Mouse (Mus musculus): ENCODE measurements at regions not wholly inside any gene's neighbourhood (a gene's known extent, or its start where the extent isn't known, plus 50 kb on each side); places are given as distances from the start of the nearest gene placed in this dataset.
A peak's percentile ranks its signal among the peaks of the same experiment; 100 is the strongest.

DNA sequence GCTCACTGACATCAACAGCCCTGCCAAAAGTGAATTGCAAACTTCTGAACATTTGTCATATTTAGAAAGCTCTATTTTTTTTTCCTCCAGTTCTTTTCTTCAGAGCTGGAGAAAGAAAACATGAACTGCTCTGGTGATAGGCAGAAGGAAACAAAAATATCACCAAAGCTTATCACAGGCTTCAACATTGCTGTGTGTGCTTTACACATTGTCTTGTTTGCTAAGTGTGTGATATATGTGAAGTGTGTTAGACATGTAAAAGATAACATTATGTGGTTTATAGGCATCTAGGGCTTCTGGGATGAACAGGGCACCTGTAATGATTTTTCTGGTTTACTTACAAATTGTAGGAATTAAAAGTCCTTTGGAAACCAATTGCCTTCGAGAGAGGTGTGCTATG, 229.8 kb upstream of the Nrip1 start:
- peak; percentile 21 for ATAC-seq (replicated peaks; ENCODE audit: poor library complexity)

DNA sequence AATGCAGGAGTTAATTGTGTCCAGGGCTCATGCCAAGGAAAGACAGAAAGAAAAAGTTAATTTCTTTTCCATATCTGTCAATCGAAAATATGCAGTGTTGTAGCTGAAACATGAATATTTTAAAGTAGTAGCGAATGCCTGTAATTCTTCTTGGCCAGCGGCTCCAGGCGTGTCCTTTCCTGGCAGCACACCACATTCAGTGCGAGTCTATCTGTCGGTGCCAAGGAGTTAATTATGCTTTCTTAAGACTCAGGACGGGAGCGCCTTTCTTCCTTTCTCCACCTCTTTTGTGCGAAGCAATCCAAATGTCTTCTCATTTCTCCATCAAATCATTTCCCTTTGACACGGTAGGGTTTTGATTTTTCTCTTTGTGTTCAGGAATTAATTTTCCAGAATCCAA, 226.5 kb upstream of the Nrip1 start:
- no peak for ATAC-seq (replicated peaks; ENCODE audit: poor library complexity)

DNA sequence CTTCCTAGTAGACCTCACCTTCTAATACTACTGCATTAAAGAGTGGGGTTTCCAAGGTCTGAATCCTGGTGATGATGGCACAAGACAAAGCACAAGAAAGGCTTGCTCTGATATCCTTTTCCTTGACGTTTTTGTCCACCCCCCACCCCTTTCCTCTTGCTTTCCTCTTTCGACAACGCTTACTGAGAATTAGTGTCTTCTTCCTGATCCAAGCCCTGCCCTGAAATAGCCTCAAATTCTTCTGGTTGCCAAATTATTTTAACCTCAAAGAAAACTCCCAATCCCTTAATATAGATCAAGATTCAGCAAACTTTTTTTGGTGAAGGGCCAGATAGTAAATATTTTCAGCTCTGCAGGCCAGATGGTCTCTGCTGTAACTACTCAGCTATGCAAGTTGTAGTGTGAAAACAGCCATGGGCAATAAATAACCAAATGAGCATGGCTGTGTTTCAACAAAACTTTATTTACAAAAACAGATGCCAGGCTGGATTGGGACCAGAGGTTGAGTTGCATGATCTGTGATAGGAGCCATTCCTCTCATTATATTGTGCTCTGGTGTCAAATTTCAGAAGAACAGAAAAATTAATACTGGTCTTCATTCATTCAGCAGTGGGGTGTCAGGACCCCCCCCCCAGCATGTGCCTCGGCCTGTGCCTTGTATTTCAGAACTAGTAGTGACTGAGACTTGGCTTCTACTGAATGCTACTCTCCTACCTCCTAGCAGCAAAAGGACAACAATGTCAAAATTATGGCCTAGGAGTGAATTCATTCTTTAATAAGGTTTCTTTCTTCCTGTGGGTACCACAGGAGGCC, 218.5 kb upstream of the Nrip1 start:
- ATAC-seq (replicated peaks; ENCODE audit: poor library complexity), result no peak

DNA sequence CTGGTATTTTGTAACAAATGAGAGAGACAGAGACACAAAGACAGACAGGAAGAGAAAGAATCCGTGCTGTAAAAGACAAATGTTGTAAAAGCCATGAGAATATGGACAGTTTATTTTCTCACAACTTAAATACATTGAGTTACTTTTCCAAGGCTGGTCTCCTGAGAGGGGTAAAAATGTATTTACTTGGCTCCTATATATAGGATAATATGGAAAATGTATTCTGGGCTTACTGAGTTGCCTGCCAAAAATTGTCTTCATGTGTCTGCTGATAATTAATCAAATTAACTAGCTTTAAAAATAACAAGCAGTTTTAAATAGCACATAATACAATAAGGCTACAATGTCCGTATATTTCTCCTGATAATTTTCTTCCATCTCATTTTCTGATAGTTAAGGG, 216.2 kb upstream of the Nrip1 start:
- no peak for ATAC-seq (replicated peaks; ENCODE audit: poor library complexity)

DNA sequence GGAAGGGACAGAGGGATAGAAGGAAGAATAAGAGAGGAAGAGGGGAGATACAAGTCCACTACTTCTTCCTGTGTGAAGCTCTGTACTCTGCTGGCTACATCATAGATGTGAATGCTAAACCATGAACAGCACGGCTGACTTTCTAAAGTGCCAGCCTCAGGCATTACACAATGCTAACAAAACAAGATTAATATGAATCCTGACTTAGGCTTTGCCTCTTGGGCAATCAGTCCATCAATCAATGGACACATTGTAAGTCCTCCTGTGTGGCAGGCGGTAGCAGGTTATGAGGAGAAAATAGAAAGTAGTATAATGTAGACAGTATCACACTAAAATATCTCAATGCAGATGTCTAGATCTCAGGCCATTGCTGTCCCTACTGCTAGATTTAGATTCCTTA, 203.6 kb upstream of the Nrip1 start:
- ATAC-seq (replicated peaks; ENCODE audit: poor library complexity), result no peak

DNA sequence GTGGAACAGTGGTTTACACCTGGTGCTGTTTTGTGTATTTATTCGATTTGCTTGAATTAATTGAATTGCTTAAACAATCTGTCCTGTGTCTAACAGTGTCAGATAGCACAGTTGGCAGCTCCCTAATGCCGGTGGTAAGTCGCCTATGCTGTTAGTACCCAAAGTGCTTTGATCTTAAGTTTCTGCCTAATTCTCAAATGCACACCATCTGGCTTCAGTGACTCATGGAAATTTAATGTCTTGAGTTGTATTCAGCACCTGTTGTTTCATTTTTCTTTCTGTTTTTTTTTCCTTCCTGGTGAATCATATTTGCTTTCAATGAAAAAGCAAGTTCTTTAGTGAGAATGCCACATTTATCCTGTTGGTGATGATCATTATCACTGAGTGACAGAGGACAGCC, 201.7 kb upstream of the Nrip1 start:
- ATAC-seq (replicated peaks; ENCODE audit: poor library complexity), result no peak

DNA sequence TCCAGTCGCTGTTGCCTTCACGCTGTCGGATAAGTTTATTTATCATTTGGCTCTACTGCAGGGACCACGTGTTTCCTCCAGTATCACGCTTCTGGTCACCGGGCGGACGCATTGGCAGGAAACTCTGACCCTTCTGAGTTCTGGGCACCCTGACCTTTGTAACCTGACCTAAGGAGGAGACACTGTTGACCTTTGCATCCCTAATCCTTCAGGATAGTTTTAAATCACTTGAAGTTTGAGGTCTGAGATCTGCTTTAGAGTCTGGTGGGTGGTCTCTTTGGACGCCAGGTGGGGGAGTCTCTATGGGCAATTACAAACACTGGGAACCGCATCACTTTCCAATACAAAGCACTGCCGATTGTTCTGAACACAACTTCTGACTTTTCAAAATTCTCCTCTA, 192.6 kb upstream of the Nrip1 start:
- no peak for ATAC-seq (replicated peaks; ENCODE audit: poor library complexity)

DNA sequence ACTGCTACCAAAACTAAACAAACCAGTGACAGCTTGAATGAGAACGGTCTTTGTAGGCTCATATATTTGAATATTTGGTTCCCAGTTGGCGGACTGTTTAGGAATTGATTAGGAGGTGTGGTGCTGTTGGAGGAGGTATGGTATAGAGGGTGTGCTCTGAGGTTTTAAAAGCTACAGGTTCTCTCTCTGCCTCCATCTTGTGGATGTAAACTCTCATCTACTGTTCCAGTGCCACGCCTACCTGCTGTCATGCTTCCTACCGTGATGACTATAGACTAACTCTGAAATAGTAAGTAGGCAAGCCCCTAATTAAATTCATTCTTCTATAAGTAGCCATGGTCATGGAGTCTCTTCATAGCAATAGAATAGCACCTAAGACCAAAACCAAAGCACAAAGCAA, 181.2 kb upstream of the Nrip1 start:
- ATAC-seq (replicated peaks; ENCODE audit: poor library complexity), result peak; percentile 68; the same call in 1 of the 2 replicates

DNA sequence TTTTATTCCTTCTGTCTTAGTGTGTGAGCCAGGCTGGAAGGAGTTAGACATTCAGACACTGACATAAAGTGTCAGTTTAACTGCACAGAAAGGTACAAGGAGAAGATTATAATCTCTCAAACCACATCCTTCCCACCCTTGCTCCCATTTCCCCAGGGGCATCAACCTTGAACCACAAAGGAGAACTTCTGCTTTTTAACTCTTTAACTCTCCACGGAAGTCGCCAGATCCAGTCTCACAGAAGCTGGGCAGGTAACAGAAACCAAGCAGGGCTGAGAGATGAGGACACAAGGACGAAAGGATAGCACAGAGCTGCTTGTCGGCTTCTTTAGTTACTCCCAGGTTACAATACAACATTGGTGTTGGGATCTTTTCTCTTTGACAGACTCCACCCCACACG, 176.0 kb upstream of the Nrip1 start:
- ATAC-seq (replicated peaks; ENCODE audit: poor library complexity), result peak; percentile 95

DNA sequence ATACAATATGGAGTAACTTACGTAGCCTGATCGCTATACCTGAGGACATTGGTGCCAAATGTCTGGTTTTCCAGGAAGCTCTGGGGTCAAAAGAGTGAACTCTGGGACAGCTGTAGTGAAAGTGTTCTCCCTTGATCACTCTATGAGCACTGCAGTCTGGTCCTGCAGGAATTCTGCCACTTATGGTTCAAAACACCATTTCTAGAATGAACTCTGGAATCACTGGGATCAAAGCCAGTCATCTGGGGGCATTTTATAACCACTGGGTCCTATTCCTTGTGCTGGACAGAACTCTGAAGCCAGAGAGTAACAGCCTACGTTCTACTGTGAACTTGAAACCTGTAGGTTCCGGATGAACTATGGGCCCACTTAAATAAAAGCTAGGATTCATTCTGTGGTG, 173.5 kb upstream of the Nrip1 start:
- no peak for ATAC-seq (replicated peaks; ENCODE audit: poor library complexity)

DNA sequence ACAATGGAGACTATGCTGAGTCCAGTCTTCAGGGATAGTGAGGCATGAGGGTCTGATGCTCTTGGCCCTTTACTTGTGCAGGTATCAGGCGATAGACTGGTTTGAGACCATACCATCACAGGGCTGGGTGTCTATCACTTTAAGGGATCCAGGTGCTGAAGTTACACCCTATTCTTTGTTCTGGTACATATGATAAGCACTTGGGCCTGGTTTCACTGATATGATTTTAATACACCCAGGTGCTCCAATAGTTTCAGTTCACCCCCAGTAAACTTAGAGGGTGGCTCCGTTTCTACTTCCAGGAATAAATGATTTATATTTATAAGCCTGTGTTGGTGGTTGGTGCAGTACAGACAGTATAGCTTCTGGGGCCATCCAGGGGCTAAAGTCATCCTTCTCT, 173.0 kb upstream of the Nrip1 start:
- no peak for ATAC-seq (replicated peaks; ENCODE audit: poor library complexity)

DNA sequence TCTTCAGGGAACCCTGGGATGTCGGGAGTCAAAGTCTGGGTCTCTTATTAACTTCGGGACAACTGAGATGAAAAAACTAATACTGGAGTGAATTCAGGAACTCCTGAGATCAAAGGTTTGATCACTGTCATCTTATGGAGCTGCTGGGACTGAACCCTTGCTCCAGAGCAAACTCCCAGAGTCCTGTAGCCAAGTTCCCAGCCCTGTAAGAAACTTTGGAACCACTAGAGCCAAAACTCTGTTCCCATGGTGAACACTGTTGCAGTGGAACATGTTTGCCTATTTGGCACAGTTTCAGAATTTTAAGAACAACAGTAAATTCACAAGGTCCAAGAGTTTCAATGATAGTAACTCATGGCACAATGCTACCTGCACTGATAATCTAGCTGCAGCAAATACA, 172.3 kb upstream of the Nrip1 start:
- no peak for ATAC-seq (replicated peaks; ENCODE audit: poor library complexity)

DNA sequence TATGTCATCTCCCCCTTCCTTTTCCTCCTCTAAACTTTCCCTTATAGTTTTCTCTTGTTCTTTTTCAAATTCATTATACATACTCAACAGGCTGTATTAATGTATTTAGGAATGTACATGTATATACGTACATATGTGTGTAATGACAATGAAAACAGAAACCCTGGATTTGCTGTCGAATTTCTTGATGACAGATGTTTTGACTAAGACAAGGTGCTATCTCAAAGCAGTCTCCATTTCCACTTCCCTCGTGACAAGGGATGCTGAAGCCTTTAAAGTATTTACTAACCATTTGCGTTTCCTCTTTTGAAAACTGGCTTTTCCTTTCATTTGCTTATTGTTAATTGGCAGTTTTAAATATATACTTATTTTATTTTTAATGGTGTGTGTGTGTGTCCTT, 171.3 kb upstream of the Nrip1 start:
- ATAC-seq (replicated peaks; ENCODE audit: poor library complexity), result no peak

DNA sequence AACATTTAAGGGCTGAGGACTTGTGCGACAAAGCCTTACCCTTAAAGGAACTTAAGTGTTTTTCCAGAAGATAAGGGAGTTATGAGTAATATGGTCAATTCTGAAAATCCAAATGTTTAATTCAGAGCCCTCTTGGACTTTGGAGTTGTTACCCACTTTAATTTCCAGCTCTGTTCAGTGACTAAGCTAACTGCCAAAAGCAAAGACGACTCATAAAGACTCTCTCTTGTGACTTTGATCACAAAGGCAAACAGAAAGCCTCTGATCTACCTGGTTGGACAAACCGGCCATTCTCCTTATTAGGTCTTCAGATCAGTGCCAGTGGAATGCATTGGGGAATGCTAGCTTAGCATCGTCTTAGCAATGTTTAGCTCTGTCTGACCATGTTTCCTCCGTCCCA, 167.3 kb upstream of the Nrip1 start:
- no peak for ATAC-seq (replicated peaks; ENCODE audit: poor library complexity)

DNA sequence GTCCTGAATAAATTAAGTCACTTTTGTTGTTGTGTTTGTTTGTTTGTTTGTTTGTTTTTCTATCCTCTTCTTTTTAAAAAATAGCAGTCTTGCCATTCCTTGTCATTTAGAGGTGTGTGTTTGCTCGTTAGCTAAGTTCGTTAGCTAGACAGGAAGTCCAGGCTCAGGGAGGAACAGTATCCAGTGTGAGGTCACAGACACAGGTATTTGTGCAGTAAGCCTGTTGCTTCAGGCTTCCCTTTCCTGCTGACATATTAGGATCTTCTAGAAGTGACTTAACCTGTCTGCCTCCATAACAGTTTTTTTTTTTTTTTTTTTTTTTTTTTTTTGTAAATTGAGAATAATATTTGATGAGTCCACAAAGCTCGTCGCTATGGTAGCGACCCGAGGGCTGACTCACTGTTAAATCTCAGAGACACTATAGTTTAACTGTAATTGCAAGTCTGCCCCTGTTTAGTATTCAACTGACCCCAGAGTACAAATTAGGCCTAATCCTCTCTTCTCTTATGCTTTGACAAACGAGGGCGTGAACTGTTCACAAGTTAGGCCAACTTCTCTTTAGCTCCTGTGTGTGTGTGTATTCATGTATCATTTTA, 166.8 kb upstream of the Nrip1 start:
- peak; percentile 40 for ATAC-seq (replicated peaks; ENCODE audit: poor library complexity)

DNA sequence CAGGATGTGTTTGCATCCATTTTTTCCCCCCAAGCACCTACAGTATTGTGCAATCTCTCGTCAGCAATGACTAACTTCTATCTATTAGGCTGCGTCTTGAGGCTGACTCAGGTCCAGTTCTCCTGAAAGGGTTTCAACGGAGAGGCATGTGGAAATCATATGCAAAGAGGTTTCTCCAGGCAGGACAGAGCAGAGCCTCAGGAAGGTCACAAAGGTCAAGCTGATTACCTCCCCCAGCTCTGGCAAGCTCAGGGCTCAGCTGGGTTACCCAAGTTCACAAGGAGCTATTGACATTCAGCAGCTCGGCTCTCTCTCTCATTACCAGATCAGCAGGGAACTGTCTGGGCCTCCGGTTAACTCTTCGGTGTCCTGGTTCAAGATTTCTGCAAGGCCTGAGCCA, 166.0 kb upstream of the Nrip1 start:
- ATAC-seq (replicated peaks; ENCODE audit: poor library complexity), result peak; percentile 59

DNA sequence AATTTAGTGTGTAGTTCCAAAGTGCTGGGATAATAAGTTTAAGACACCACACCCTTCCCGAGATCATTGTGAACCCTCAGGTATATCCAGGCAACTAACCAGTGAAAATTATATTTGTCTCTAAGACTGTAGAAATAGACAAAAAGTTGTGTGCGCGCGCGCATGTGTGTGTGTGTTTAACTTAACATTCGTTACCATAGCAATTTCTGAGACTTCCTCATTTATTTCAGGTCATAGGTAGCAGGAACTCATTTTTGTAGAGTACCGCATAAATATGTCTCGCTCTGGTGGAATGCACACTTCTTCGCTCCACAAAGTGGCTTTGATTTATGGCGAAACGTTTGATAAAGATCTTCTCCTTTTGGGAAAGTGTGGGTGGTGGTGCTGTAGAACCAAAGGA, 164.2 kb upstream of the Nrip1 start:
- peak; percentile 70 for ATAC-seq (replicated peaks; ENCODE audit: poor library complexity)

DNA sequence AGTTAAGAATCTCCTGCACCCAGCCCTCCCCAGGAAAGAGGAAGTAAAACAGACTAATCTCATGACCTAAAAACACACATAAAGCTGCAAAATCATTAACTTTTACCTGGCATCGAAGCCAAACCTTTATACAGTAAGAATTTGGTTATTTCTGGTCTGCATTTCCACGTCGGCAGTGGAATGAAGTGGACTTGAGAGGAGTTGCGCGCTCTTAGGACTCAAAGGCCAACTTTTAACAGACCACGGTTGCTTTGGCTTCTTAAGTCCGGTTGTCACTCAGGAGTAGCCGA, 159.2 kb upstream of the Nrip1 start:
- ATAC-seq (replicated peaks; ENCODE audit: poor library complexity), result peak; percentile 82

DNA sequence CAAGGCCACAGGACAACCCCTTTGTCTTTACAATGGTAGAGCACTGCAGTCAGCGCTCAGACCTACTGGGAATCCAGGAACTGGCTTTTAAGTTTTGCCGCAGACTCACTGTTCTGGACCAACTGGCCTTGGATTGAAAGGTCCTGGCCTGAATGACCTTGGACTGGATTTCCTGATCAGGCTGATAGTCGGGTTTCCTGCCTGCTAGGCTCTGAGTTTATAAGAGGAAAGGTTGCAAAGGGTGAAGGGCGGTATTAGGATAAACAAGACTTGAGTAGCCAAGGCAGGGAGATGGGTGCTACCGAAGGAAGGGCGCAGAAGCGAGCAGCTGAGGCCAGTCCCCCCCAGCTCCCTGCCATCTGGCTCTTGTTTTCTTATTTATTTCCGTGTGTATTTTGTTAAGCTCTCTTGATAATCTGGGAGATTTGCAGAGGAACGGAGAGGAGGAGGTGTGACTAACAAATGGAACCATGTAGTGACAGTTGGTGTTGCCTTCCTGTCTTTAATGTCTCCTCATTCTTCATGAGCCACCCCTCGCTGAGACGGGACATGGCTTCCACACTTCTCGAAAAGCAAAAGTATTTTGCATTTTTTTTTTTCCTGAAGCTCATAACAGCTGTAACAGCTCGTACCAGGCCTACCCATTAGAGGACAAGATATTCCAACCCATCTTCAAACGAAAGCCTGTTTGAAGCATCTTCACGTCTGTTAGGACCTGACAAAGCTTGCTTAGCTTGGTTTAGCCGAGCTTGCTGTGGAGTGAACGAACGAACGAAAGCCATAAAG, 158.7 kb upstream of the Nrip1 start:
- ATAC-seq (replicated peaks; ENCODE audit: poor library complexity), result peak; percentile 29

DNA sequence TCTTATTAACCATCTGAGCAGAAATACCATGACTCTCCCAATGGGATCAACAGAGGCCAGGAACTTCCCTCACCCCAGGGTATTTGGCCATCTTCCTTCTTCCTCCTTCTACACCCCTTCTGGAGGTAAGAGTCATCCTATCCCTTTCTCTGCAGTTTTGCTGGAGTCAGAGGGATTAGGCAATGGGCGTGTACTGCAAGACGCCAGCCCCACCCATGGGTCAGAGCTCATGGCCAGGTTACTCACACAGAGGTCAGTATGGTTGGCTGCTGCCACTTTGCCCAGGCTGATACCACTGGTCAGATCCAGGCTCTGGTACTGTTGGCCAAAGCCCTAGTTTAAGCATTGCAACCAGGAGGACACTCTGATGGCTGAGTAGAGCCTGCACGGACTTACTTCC, 157.3 kb upstream of the Nrip1 start:
- ATAC-seq (replicated peaks; ENCODE audit: poor library complexity), result peak; percentile 20

DNA sequence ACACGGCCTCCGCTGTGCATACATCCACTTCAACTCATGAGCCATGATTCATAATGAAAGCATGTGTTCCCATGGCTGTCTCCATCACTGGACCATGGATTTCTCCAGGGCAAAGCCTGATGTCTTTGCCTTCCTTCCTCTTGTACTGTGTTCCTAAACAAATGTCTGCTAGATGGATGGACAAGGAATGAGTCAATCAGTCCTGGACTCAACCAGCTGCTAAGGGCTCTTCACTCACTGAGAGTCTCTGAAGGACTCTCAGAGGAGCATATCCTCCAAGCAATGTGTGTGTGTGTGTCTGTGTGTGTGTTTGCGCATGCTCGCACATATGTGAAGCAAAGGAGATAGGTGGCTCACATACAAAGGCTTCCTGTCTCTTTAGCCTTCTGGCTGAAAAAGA, 156.0 kb upstream of the Nrip1 start:
- no peak for ATAC-seq (replicated peaks; ENCODE audit: poor library complexity)

All from megakaryocyte progenitor cell, adult 5-6 weeks (primary cell).